ENCODE assay signal across 10 mouse cellular contexts in genomic region chr11:78193113-78193512, GRCm38 (mm10). TPM values are rescaled to one million over a fixed set of nuclear protein-coding genes. Genes with fewer than 3 reads are reported as not detected.
DNase-seq lines count a peak whose midpoint lies in the region; ATAC-seq and TF ChIP-seq lines count a peak whose summit lies in the region.
"Had no signal": no experiment of that assay in that cellular context is flagged by ENCODE, and none has a peak within 500 bp of the region (broad histone marks: within the 10 kb centered on the region; RNA-seq: fewer than 3 reads in every experiment).

Proca1 (plus strand) TSS chr11:78193392.

- 93% methylated on average over 1 of the region's 1 CpGs for WGBS in forebrain, embryonic 10.5 days
- 67% methylated on average over 1 of the region's 1 CpGs for WGBS in forebrain, postnatal 0 days
- WGBS in lung, postnatal 0 days = 38% methylated on average over 1 of the region's 1 CpGs
- WGBS in hindbrain, embryonic 15.5 days = 92% methylated on average over 1 of the region's 1 CpGs
- 95% methylated on average over 1 of the region's 1 CpGs for WGBS in neural tube, embryonic 12.5 days

- no peaks in the 10 kb centered on the region for H3K27me3 ChIP-seq in forebrain, embryonic 10.5 days (ENCODE audit: poor library complexity, severe bottlenecking)
- no peaks in the 10 kb centered on the region for H3K27me3 ChIP-seq in forebrain, postnatal 0 days (ENCODE audit: insufficient read depth, low read length)
- no peaks in the 10 kb centered on the region for H3K27me3 ChIP-seq in lung, postnatal 0 days (replicated peaks; ENCODE audit: insufficient read depth, low read length)
- H3K27me3 ChIP-seq in hindbrain, embryonic 15.5 days = no peaks in the 10 kb centered on the region
- no peaks in the 10 kb centered on the region for H3K27me3 ChIP-seq in neural tube, embryonic 12.5 days (replicated peaks)

- no peak within 1 kb of the TSS for H3K27ac ChIP-seq in forebrain, embryonic 10.5 days
- H3K27ac ChIP-seq in forebrain, postnatal 0 days (ENCODE audit: low read depth, low read length) = no peak within 1 kb of the TSS
- no peak within 1 kb of the TSS for H3K27ac ChIP-seq in lung, postnatal 0 days (ENCODE audit: low read length)
- no peak within 1 kb of the TSS for H3K27ac ChIP-seq in hindbrain, embryonic 15.5 days (replicated peaks)
- H3K27ac ChIP-seq in neural tube, embryonic 12.5 days = no peak within 1 kb of the TSS
- H3K27ac ChIP-seq: macrophage had no signal

- H3K36me3 ChIP-seq in forebrain, embryonic 10.5 days (replicated peaks) = peaks cover 43% of the 10 kb centered on the region
- peaks cover 24% of the 10 kb centered on the region for H3K36me3 ChIP-seq in forebrain, postnatal 0 days (ENCODE audit: insufficient read depth)
- no peaks in the 10 kb centered on the region for H3K36me3 ChIP-seq in lung, postnatal 0 days (ENCODE audit: insufficient read depth, low read length)
- peaks cover 26% of the 10 kb centered on the region for H3K36me3 ChIP-seq in hindbrain, embryonic 15.5 days
- H3K36me3 ChIP-seq in neural tube, embryonic 12.5 days = peaks cover 32% of the 10 kb centered on the region

- DNase-seq in forebrain, embryonic 10.5 days (ENCODE audit: extremely low spot score, low spot score) = no peak
- no peak for DNase-seq in forebrain, postnatal 0 days
- DNase-seq in lung, postnatal 0 days (ENCODE audit: low spot score) = peak; percentile 51
- no peak for DNase-seq in lung, postnatal 4 days
- DNase-seq in urinary bladder, postnatal 36 days (ENCODE audit: low spot score in 2 of 2) = no peak
- DNase-seq: gastrocnemius, postnatal 14 days had no signal

- no peak for TF ChIP-seq CTCF in forebrain, postnatal 0 days (IDR thresholded peaks at IDR 0.05; ENCODE audit: low read depth)
- TF ChIP-seq CTCF in lung, postnatal 0 days (IDR thresholded peaks at IDR 0.05) = no peak

- TF ChIP-seq EP300 in lung, postnatal 0 days (IDR thresholded peaks at IDR 0.05) = no peak

- no peaks in the 10 kb centered on the region for H3K9me3 ChIP-seq in forebrain, embryonic 10.5 days
- no peaks in the 10 kb centered on the region for H3K9me3 ChIP-seq in forebrain, postnatal 0 days (ENCODE audit: low read length)
- H3K9me3 ChIP-seq in lung, postnatal 0 days (ENCODE audit: low read length) = no peaks in the 10 kb centered on the region
- H3K9me3 ChIP-seq in hindbrain, embryonic 15.5 days = no peaks in the 10 kb centered on the region
- H3K9me3 ChIP-seq in neural tube, embryonic 12.5 days = no peaks in the 10 kb centered on the region

- peak within 1 kb of the TSS; percentile 56 for H3K4me3 ChIP-seq in forebrain, embryonic 10.5 days
- no peak within 1 kb of the TSS for H3K4me3 ChIP-seq in forebrain, postnatal 0 days (ENCODE audit: low read depth, low read length)
- no peak within 1 kb of the TSS for H3K4me3 ChIP-seq in lung, postnatal 0 days (ENCODE audit: low read depth, low read length)
- H3K4me3 ChIP-seq in hindbrain, embryonic 15.5 days = no peak within 1 kb of the TSS
- no peak within 1 kb of the TSS for H3K4me3 ChIP-seq in neural tube, embryonic 12.5 days

- ATAC-seq in forebrain, postnatal 0 days = no peak
- ATAC-seq in lung, postnatal 0 days = no peak
- no peak for ATAC-seq in hindbrain, embryonic 15.5 days (ENCODE audit: low FRiP score, low read depth)
- no peak for ATAC-seq in neural tube, embryonic 12.5 days (ENCODE audit: low FRiP score, low read depth)
- no peak for ATAC-seq in activated CD4-positive, CD25-positive, alpha-beta regulatory T cell, adult 4 months

- peaks cover 49% of the 10 kb centered on the region for H3K4me1 ChIP-seq in forebrain, embryonic 10.5 days
- H3K4me1 ChIP-seq in forebrain, postnatal 0 days (ENCODE audit: insufficient read depth) = peaks cover 10% of the 10 kb centered on the region; the same call in 1 of the 2 replicates
- H3K4me1 ChIP-seq in lung, postnatal 0 days (ENCODE audit: insufficient read depth, low read depth, low read length) = peaks cover 9% of the 10 kb centered on the region; the same call in 1 of the 2 replicates
- H3K4me1 ChIP-seq in hindbrain, embryonic 15.5 days (replicated peaks) = peaks cover 24% of the 10 kb centered on the region
- peaks cover 22% of the 10 kb centered on the region for H3K4me1 ChIP-seq in neural tube, embryonic 12.5 days

- no peak within 1 kb of the TSS for H3K4me2 ChIP-seq in forebrain, postnatal 0 days (ENCODE audit: low read depth)
- peak within 1 kb of the TSS; percentile 64 for H3K4me2 ChIP-seq in lung, postnatal 0 days (replicated peaks; ENCODE audit: low read depth, low read length)
- H3K4me2 ChIP-seq in hindbrain, embryonic 15.5 days = peak within 1 kb of the TSS; percentile 49
- H3K4me2 ChIP-seq in neural tube, embryonic 12.5 days (replicated peaks) = peak within 1 kb of the TSS; percentile 51

- no peak within 1 kb of the TSS for H3K9ac ChIP-seq in forebrain, postnatal 0 days
- no peak within 1 kb of the TSS for H3K9ac ChIP-seq in lung, postnatal 0 days (replicated peaks; ENCODE audit: low read depth)
- no peak within 1 kb of the TSS for H3K9ac ChIP-seq in hindbrain, embryonic 15.5 days
- no peak within 1 kb of the TSS for H3K9ac ChIP-seq in neural tube, embryonic 12.5 days

RNA-seq across cellular contexts. Expression of gene Proca1, which starts in this region (rescaled TPM):
- 0.91 and 1.5 TPM in 2 replicates for polyA plus RNA-seq in forebrain, embryonic 10.5 days (2016; fragmentation: Nextera tagmentation; extraction: Ambion mirVana)
- 0.81 and 2.4 TPM in 2 replicates for total RNA-seq in forebrain, postnatal 0 days (2014; rRNA removed)
- 2.5 and 3.3 TPM in 2 replicates for polyA plus RNA-seq in forebrain, postnatal 0 days (2015; fragmentation: Nextera tagmentation; extraction: Ambion mirVana)
- polyA plus RNA-seq in lung, postnatal 0 days (2015; fragmentation: Nextera tagmentation; extraction: Ambion mirVana) = 8.1 and 11.2 TPM in 2 replicates
- polyA plus RNA-seq in hindbrain, embryonic 15.5 days (2015; fragmentation: Nextera tagmentation; extraction: Ambion mirVana) = 3.1 and 3.2 TPM in 2 replicates
- polyA plus RNA-seq in neural tube, embryonic 12.5 days (2016; fragmentation: Nextera tagmentation; extraction: Ambion mirVana) = 2.5 and 2.9 TPM in 2 replicates
- 1 to 10 TPM in 1 of 2 experiments, under 1 TPM in 1; 0.49 to 2.5 TPM for polyA plus RNA-seq in activated CD4-positive, CD25-positive, alpha-beta regulatory T cell, adult 4 months (2017; shearing (Covaris generic))
